Mouse (Mus musculus) bone marrow, adult 2 months (tissue): Measurements from ENCODE around the gene Zfp3.

ENCODE experiments used
- CTCF ChIP-seq: fragments of 200-500 bp; IDR thresholded peaks from 2 replicates; pipeline ENCODE4 v1.5.1; 2011; ENCODE audit warnings: low read length, control low read depth; ENCODE audit not compliant: control insufficient read depth, insufficient read depth
- POLR2A ChIP-seq: fragments of 200-500 bp; IDR thresholded peaks from 2 replicates; pipeline ENCODE4 v1.6.1; 2011; ENCODE audit warnings: low read depth, mild to moderate bottlenecking, control low read depth, low read length, borderline replicate concordance; ENCODE audit not compliant: control insufficient read depth

DNA sequence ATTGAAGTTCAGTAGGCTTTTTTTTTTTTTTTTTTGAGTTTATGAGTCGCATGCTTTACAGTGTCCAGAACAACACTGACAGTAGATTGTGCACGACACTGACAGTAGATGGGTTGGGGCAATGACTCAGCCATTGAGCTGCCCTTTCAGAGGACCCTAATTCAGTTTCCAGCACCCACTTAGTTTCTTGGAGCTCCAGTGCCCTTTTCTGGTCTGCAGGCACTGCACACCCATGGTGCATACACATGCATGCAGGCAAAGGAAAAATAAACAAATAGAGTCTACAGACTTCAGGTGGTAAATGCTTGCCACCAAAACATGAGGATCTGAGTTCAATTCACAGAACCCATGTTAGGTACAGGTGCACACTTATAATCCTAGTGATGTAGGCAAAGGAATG lies 37.4 kb upstream of the Zfp3 start:
- TF ChIP-seq CTCF (no peak), POLR2A (no peak)
